Mouse (Mus musculus) spleen, postnatal 36 days (tissue): ENCODE data around the gene Pank2.
A peak's percentile ranks its signal among the peaks of the same experiment; 100 is the strongest.
"Not testable (repeated sequence)": the region's sequence is repeated elsewhere in the genome, so short reads cannot be mapped to it uniquely, and the experiment has no call there.

ENCODE experiments used
- DNase-seq, 2 experiments: peaks; one replicate each; pipeline ENCODE4 v3.0.0; 2022; ENCODE audit warnings: low spot score in 2 of 2, mixed read lengths in 1 of 2

Gene Pank2

DNA sequence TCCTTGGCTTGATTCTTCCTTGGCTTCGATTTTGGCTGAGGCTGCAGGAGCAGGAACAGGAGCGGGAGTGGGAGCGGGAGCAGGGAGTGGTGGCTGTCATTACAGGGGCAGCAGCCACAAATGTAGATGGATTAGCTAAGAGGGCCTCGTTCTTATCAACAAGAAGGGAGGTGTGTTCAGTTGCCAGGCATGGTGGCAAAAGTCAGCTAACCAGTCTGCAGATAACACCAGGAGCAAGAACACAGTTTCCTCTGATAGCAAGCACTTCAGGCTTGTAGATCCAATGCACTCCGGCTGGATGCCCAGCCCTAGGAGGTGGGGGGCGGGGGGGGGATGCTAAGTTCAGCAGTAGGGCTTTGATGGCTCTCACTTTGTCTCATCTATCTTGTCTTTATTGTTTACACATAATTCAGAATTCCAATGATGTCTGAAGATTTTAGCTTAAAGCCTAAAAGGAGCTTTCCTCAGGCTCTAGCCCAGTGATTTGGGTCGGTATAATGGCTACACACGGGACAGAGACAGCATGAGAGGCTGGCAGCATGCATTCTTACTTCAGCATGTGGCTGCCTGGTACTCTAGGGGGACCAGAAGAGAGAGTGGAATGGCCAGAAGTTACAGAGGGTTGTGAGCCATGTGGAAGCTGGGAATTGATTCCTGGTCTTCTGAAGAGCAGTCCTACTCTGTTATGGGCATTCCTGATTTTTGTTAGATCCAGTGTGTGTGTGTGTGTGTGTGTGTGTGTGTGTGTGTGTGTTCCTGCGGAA, 1.6 kb upstream of the Pank2 start:
- DNase-seq: peak; percentile 11 to 31

DNA sequence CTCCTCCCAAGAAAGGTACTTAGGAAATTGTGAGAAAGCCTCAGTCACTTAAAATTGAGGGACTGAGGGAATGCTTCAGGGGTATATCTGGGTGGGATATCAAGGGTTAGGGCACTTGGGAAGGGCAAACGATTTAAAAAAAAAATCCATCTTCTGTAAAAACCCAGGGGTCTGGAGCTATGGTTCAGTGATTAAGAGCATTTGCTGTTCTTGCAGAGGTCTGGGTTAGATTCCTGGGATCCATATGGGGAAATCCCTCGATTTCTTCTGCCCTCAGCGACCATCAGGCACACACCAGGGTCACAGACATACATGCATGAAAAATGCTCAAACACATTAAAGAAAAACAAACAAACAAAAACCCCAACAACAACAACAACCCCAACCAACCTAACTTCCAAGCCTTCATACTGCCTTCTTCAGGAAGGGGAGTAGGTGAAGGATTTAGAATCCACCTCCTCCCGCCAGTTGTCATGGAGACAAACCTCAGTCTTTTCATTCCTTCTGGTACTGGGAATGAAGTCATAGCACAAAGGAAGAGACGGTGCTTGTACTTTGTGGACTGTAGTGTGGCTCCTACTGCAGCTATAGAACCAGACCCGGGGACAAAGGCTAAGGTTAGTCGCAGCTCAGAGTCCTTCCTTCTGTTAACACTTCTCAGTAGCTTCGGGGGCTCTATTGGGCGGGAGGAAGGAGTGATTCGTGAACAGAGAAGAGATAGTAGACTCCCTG, 648 bp upstream of the Pank2 start:
- no peak for DNase-seq

DNA sequence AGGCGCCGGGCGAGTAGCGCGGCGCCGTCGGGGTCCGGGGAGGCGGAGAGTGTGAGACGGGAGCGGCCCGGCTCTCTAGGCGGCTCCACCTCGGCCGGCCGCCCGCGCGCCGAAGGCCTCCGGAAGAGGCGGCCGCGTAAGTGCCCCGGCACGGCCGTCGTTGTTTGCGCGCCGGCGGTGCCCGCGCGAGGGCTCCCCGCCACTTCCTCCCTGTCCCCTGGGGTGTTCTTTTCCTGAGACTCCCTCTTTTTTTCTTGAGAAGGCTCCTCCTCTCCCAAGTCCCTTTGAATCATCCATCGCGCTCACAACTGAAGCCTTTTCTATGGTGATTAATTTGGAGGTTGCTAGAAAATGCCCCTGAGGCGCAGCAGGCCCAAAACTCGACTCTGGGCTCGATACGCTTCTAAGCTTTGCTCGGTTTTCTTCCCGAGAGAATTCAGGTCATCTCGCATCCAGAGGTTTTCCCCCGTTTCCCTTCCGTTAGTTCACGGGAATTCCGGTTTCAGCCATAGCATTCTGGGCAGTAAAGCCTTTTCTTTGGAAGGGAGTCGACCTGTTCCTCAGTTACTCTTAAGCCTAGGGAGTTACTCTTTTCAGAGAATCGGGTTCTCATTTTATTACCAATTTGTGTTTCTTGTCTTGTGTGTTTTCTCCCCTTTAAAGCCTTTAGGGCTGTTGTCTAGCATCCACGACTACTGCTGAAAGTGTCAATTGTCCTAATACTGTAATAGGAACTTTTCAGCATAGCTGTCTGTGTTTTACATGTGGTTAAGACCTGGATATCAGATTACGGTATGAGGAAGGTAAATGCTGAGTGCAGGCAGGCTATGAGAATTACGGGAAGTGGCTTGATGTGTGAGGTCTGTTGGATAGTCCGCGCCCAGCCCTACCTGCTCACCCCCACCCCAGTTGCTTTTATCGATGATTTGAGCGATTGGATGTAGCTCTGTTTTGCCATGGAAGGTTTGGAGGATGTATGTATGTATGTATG, 680 bp downstream of the Pank2 start:
- DNase-seq: peak; percentile 8 to 72

DNA sequence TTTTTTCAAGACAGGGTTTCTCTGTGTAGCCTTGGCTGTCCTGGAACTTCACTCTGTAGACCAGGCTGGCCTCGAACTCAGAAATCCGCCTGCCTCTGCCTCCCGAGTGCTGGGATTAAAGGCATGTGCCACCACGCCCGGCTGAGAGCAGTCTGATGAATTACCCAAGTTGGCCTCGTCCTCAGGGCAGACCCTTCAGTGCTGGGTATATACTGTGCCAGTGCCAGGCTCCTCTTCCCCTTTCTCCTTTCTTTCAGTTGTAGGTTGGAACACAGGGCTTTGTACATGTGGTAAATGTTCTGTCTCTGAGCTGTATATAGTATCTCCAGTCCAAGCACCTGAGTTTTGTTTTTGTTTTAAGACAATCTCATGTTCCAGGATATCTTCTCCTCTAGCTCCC, 1.7 kb downstream of the Pank2 start:
- no peak for DNase-seq

DNA sequence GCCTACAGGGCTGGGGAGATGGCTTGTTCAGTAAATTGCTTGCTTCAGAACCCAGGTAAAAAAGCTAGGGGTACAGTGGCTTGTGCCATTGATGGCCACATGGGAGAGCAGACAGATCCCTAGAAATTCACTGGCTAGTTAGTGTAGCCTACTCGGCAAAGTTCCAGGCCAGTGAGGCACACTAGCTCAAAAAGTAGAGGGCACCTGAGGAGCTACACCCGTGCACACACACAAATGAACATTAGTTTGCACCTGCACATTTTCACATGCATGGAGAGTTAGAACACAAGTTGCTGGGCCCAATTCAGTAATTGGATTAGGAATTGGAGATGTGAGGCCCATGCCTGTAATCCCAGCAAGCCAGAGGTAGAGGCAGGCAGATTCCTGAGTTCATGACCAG, 2.8 kb downstream of the Pank2 start:
- DNase-seq: no peak

DNA sequence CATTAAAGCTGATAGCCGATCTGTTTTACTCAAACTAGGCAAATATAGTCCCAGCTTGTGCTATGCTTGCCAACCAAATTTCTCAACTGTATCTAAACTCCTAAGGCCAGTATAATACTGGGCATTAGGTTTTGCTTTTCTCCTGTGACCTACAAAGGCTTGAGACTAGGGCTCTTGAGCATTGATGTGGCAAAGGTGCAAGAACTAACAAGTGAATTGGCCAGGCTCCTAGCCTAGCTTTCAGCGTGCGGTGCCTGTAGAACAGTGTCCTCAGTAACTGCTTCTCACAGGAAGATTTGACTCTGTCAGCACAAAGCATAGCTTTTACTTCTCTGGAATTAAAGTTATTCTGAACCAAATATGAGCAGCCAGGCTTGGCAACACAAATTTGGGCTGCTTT, 13.2 kb downstream of the Pank2 start:
- no peak for DNase-seq

DNA sequence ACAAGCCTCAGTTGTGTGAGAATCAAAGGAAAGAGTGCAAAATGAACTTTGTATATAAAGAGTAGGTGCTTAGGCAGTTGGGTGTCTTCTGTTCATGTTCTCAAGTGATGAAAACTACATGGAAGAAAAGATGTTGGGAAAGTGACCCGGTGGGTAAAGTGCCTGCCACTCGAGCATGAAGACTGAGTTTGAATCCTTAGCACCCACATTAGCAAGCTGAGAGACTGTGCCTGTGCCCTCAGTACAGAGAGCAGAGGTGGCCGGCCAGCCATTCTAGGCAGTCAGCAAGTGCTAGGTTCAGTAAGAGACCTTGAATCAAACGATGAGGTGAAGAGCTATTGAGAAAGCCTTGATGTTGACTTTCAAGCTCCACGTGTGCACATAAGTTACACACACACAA, 14.4 kb downstream of the Pank2 start:
- no peak for DNase-seq

DNA sequence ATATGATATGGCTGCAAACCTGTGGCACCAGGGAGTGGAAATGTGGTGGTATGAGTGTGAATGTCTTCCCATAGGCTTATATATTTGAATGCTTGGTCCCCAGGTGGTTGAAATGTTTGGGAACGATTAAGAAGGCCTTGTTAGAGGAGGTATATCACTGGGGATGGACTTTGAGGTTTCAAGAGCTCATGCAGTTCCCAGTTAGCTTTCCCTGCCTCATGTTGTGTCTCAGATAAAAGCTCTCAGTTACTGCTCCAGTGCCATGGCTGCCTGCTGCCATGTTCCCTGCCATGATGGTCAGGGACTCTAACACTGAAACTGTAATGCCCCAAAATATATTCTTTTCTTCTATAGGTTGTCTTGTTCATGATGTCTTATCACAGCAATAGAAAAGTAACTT, 19.3 kb downstream of the Pank2 start:
- DNase-seq: no peak

DNA sequence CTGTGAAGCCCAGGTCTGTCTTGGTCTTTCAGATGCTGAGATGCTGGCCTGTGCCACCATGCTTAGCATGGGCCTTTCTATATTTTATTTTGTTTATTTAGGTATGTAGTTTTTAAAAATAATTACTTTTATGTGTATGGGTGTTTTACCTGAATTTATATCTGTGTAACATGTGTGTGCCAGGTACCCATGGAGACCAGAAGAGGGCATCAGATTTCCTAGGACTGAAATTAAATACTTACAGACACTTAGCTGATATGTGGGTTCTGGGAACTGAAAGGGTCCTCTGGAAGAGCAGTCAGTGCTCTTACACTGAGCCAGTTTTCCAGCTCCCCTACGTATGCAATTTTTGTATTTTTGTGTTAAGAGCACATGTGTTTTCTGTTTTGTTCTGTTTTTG, 24.0 kb downstream of the Pank2 start:
- no peak for DNase-seq

DNA sequence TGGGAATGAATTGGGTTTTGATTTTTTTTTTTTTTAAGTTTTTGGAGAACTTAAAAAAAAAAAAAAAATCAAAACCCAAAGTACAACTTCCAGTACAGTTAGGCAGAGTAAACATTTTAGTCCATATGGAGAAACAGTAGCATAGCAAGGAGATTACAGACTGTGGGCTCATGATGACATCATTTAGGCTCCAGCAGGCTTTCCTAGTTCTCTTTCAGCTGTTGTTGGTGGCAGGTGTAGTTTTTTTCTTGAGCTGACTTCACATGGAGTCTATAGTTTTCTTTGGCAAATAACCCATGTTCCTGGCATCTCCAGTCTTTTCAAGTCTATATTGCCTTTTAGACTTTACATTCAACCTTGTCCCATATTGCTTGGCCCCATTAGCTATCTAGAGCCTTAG, 28.4 kb downstream of the Pank2 start:
- no peak for DNase-seq

DNA sequence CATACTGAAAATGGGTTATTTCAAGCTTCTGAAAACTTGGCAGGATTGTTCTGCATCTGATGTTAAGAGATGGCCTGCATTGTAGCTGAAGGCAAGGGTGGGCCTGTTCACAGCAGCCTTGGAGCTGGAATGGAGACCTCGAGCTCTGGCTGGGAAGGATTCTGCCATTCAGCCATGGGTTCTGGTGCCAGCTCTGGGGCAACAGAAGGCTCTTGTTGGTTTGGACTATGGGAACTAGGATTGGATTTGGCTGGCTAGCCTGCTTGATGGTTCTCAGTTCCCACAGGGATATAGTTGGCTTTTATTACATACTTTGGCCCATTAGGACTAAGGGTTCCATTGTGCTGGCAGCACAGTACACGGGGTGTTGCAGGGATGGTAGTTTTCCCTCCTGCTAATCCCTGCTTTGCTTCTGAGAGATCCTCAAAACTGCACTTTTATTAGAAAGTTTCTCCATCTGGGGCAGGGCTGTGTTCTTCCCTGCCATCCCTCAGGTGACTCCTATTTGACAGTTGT, 34.5 kb downstream of the Pank2 start:
- no peak for DNase-seq

DNA sequence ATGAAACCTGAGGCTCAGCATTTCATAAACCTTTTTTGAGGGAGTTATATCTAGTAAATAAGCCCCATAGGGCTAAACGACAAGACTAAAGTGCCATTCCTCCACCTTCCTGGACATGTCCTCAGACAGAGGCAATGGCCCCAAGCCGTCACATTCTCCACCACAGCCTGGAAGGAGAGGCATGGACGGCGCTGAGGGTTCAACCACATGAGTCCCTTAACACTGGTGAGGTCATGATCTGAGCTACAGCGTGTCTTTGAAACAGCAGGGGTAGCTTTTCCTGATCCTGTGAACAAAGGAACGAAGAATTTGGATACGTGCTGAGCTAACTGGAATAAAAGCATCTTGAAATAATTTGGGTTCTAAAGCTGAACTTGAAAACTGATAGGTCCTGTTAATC, 36.4 kb downstream of the Pank2 start:
- DNase-seq: not testable (repeated sequence)

DNA sequence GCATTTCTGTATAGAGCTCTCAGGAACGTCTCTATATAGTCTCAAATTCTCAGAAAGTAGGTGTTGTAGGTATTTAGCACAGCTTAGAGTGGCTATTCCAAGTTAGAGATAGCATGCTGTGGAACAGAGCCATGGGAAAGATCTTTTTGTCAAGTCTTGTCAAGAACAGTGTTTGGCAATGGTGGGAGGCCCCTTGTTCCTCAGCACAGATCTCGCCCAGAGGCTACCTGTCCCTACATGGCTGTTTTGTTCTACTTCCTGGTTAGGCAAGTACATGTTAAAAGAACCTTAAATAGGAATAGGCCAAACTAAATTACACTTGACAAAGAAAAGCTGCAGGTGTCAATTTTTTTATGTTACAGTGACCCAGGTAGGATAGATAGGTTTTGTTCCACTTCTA, 38.2 kb downstream of the Pank2 start:
- DNase-seq: no peak

DNA sequence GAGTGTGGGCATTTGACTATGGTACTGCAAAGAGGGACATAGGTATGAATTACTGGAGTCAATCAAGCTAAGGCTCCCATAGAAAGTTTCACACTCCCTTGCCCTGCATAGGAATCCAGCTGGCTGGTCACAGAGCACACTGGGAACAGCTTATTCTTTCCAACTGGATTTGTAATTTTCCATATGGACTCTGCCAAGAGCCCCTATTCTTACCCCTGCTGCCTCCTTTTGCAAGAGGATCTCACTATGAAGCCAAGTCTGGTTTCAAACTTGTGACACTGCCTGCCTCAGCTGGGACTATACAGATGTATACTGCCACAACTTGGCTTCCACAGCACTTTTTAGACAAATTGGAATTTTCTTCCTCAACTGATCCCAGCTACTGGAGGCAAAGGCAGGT, 39.3 kb downstream of the Pank2 start:
- no peak for DNase-seq

DNA sequence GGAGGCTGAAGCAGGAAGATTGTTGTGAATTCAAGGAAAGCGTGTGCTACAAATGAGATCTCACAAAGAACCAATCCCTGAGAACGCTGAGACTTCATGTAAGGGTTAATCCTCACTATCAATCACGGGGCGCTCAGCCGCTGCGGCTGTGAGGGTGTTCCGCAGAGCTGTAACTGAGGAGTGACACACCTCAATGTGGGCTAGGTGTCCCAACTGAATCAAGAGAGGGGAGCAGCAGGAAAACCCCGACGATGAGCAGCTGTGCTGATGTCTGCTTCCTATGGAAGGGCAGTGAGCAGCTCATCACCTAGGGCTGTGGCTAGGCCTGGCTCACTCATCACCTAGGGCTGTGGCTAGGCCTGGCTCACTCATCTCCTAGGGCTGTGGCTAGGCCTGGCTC, 42.2 kb downstream of the Pank2 start:
- no peak for DNase-seq

DNA sequence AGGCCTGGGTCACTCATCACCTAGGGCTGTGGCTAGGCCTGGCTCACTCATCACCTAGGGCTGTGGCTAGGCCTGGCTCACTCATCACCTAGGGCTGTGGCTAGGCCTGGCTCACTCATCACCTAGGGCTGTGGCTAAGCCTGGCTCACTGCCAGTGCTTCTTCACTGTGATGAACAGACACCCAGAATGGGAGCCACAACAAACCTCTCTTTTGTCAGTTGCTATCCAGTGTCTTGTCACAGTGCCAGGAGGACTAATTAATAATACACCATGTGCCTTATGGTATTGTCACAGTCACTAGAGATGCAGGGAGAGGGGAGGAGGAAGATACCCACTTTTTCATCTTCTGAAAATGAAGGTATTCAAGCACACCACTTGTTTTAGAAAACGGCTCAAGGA, 42.9 kb downstream of the Pank2 start:
- not testable (repeated sequence) for DNase-seq

DNA sequence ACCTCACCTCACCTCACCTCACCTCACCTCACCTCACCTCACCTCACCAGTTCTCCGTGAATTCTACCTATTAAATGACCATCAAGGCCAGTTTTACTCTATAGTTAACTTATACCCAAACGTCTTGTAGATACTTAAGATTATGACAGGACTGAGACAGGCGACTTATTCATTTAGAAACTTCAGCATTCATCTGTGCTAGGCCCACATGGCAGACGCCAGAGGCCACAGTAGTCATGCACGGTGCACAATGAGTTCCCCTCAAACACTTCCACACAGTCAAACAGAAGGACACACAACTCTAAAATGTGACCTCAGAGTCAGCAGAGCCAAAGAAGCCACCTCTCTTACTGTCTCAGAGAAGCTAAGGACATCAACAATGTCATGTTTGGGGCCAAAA, 45.1 kb downstream of the Pank2 start:
- no peak for DNase-seq

DNA sequence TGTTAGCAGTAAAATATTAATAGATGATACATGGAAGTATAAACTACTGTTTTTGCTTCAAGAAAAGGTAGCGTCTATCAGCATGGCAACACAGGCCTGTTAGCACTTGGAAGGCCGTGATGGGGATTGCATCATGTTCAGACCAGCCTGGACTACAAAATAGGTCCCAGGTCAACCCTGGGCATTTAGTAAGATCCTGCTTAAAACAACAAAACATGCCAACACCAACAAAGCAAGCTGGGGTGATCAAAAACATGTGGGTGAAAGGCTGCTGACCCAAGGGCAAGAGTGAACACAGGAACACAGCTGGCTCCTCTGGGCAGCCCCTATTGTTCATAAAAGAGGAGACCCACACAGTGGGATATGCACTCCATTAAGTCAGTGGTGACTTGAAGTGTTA, 45.5 kb downstream of the Pank2 start:
- no peak for DNase-seq

DNA sequence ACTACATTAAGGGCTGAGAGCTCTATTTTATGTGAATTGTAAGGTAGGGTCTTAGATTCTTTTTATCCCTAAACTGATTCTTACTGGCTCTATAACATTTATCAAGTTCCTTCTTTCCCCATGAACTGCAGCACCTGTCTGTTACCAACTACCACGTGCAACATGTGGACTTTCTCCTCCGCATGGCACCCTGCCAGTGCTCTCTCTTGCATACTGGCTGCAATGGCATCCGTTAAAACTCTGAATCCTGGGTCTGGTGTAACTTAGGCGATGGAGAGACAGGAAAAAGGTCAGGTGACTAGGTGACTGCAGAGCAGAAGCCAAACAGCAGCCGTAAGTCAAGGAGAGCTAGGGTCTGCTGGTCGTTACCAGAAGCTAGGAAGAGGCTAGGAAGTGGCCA, 47.0 kb downstream of the Pank2 start:
- no peak for DNase-seq

DNA sequence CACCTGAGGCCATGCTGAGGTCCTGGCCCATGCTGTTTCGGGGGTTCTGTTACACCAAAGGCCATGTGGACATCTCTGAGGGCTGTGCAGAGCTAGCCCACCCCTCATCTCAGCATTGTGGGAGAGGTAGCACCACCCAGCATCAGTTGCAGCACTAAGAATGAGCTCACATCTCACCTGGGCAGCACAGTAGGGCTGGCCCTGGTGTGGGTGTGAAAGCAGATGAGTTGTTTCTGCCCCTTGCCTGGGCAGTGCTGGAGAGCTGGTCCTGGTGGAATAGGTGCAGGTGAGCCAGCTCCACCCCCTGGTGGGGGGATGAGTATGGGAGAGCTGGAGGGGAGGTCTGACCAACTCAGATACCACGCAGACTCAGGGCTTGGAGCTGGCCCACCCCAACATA, 53.9 kb downstream of the Pank2 start:
- DNase-seq: no peak

DNA sequence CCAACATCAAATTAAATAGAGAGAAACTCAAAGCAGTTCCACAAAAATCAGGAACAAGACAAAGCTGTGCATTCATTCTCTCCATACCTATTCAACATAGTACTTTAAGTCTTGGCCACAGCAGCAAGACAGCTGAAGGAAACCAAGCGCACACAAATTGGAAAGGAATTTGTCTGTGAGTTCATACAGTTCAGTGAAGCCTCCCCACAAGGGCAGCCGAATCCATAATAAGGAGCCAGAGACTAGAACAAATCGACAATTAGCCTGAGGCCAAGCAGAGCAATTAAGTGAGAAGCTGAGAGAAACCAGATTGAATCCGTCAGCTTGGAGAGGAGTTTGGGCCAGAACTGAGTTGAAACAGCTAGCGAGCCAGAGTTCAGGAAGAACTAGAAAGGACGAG, 57.1 kb downstream of the Pank2 start:
- DNase-seq: no peak

DNA sequence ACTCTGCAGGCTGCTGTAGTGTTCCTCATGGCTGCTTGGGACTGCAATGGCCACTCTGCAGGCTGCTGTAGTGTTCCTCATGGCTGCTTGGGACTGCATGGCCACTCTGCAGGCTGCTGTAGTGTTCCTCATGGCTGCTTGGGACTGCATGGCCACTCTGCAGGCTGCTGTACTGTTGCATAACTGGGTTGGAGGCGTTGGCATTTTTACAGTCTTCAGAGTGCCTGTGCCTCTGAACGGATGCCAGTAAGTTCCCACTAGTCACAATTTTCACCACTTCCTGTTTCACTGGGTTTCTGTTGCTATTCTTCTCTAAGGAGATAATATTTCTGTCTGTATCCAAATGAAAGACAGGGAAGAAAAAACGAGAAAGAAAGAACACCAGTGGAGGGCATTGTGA, 58.9 kb downstream of the Pank2 start:
- DNase-seq: peak; percentile 38 to 48
